Comparison of ENCODE assay signal across 10 mouse cellular contexts in the genomic region with DNA sequence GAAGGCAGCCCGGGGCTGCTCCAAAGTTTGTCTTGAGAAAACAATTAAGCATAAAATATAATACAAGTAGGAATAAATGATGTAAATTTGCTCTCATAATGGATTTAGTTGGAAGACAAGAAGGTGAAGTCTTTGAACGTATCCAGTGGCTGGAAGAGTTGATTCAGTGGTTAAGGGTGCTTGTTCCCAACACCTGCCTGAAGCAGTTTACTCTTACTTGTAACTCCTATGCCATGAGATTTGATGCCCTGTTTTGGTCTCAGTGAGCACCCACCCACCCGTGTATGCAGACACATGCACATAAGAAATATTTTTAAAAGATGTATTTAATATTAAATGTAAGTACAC. TPM values are rescaled to one million over a fixed set of nuclear protein-coding genes. Genes with fewer than 3 reads are reported as not detected.
A peak's percentile ranks its signal among the peaks of the same experiment; 100 is the strongest.
DNase-seq lines count a peak whose midpoint lies in the region; ATAC-seq and TF ChIP-seq lines count a peak whose summit lies in the region.
"Had no signal": no experiment of that assay in that cellular context is flagged by ENCODE, and none has a peak within 500 bp of the region (broad histone marks: within the 10 kb centered on the region; RNA-seq: fewer than 3 reads in every experiment).

No protein-coding gene starts in this region.

- peak overlapping the region; percentile 47; the same call in 1 of the 2 replicates for H3K27ac ChIP-seq in kidney, adult 2 months (ENCODE audit: insufficient read depth, low read depth, low read length)
- H3K27ac ChIP-seq in bone marrow macrophage, adult 2 months (ENCODE audit: insufficient read depth, low read depth, low read length): peak overlapping the region; percentile 12; the same call in 1 of the 2 replicates
- H3K27ac ChIP-seq in forebrain, embryonic 14.5 days (ENCODE audit: low read depth, low read length): 0 out of 2 replicates have a peak overlapping the region, but pooled peaks have one; percentile 52
- no peak overlapping the region for H3K27ac ChIP-seq in left cerebral cortex, adult 2 months

- H3K4me1 ChIP-seq in kidney, adult 2 months (ENCODE audit: control insufficient read depth, insufficient read depth, low read length): peaks cover 4% of the 10 kb centered on the region; the same call in 1 of the 2 replicates
- H3K4me1 ChIP-seq in bone marrow macrophage, adult 2 months (ENCODE audit: control insufficient read depth, insufficient read depth, low read length): 0 out of 2 replicates have a peak, but pooled peaks cover 3% of the 10 kb centered on the region
- no peaks in the 10 kb centered on the region for H3K4me1 ChIP-seq in forebrain, embryonic 14.5 days (ENCODE audit: control insufficient read depth, insufficient read depth, low read length)

- intact Hi-C loops in left cerebral cortex, adult 2 months (cut with DNase I): no loop called here

- H3K36me3 ChIP-seq in kidney, adult 2 months (ENCODE audit: control insufficient read depth, insufficient read depth, low read length): no peaks in the 10 kb centered on the region
- H3K36me3 ChIP-seq in forebrain, embryonic 14.5 days (ENCODE audit: control insufficient read depth, insufficient read depth, low read length): no peaks in the 10 kb centered on the region

- no peak for TF ChIP-seq POLR2A in kidney, adult 2 months (IDR thresholded peaks at IDR 0.05; ENCODE audit: low read depth, low read length)
- TF ChIP-seq POLR2A in bone marrow macrophage, adult 2 months (IDR thresholded peaks at IDR 0.05; ENCODE audit: borderline replicate concordance, low read depth, low read length): no peak

- WGBS in kidney, adult 2 months: 9% methylated on average over 3 of the region's 3 CpGs
- WGBS in forebrain, embryonic 14.5 days: 11% methylated on average over 3 of the region's 3 CpGs

- no peak overlapping the region for H3K4me3 ChIP-seq in kidney, adult 2 months (ENCODE audit: insufficient read depth, low read depth, low read length)
- no peak overlapping the region for H3K4me3 ChIP-seq in bone marrow macrophage, adult 2 months (ENCODE audit: insufficient read depth, low read length)
- no peak overlapping the region for H3K4me3 ChIP-seq in forebrain, embryonic 14.5 days (ENCODE audit: low read depth, low read length)
- no peak overlapping the region for H3K4me3 ChIP-seq in left cerebral cortex, adult 2 months

- ATAC-seq in forebrain, embryonic 14.5 days: no peak
- ATAC-seq in megakaryocyte, adult 5-6 weeks (ENCODE audit: poor library complexity, severe bottlenecking): peak; percentile 14; the same call in 1 of the 2 replicates
- no peak for ATAC-seq in activated CD4-positive, CD25-positive, alpha-beta regulatory T cell, adult 4 months

- DNase-seq in kidney, adult 2 months: no peak
- DNase-seq in kidney, adult 9 months: no peak
- DNase-seq in forebrain, embryonic 14.5 days (ENCODE audit: low spot score): no peak
- DNase-seq in embryo, embryonic 10.5 days (ENCODE audit: low spot score): no peak
- no peak for DNase-seq in left cerebral cortex, adult 2 months (ENCODE audit: extremely low spot score in 1 of 2, low spot score in 2 of 2)
- DNase-seq: spleen, adult 18-20 months had no signal

- no peaks in the 10 kb centered on the region for H3K9me3 ChIP-seq in forebrain, embryonic 14.5 days (replicated peaks; ENCODE audit: control insufficient read depth, low read length)

- H3K4me2 ChIP-seq in forebrain, embryonic 14.5 days (ENCODE audit: low read length): 0 out of 2 replicates have a peak overlapping the region, but pooled peaks have one; percentile 20

- TF ChIP-seq CTCF in kidney, adult 2 months (conservative IDR thresholded peaks at IDR 0.05; ENCODE audit: insufficient read depth, insufficient read length, low read depth, low read length): no peak
- no peak for TF ChIP-seq CTCF in bone marrow macrophage, adult 2 months (IDR thresholded peaks at IDR 0.05; ENCODE audit: low read depth, low read length)
- no peak for TF ChIP-seq CTCF in left cerebral cortex, adult 2 months (IDR thresholded peaks at IDR 0.05)

- H3K9ac ChIP-seq in forebrain, embryonic 14.5 days (ENCODE audit: low read length): no peak overlapping the region

- no peaks in the 10 kb centered on the region for H3K27me3 ChIP-seq in kidney, adult 2 months (replicated peaks; ENCODE audit: control insufficient read depth, insufficient read depth, low read length)
- H3K27me3 ChIP-seq in forebrain, embryonic 14.5 days (replicated peaks; ENCODE audit: control insufficient read depth, insufficient read depth, low read length): no peaks in the 10 kb centered on the region
- H3K27me3 ChIP-seq: Patski had no signal

RNA-seq across cellular contexts. Expression of gene Tex14, which starts 44.3 kb away (rescaled TPM):
- 0.08 and 0.34 TPM in 2 replicates for polyA plus RNA-seq in kidney, adult 2 months (2012; rRNA removed)
- not detected in 2 replicates for polyA plus RNA-seq in bone marrow macrophage, adult 2 months (2012; ENCODE audit: insufficient read depth, insufficient read length, missing spikeins)
- polyA plus RNA-seq in forebrain, embryonic 14.5 days (2014; fragmentation: Nextera tagmentation; extraction: Ambion mirVana): 0.21 and 0.24 TPM in 2 replicates
- 0.13 and 0.43 TPM in 2 replicates for total RNA-seq in megakaryocyte, adult 5-6 weeks (2015)
- total RNA-seq in megakaryocyte, adult 5-6 weeks (2017): 0.15 and 1.1 TPM in 2 replicates
- total RNA-seq in left cerebral cortex, adult 2 months (2021): under 1 TPM; 0.09 to 0.16 TPM
- polyA plus RNA-seq in activated CD4-positive, CD25-positive, alpha-beta regulatory T cell, adult 4 months (2017; shearing (Covaris generic)): under 1 TPM; 0.22 to 0.58 TPM

RNA-seq across cellular contexts. Expression of gene Rad51c, which starts 44.4 kb away (rescaled TPM):
- 0.46 and 0.77 TPM in 2 replicates for polyA plus RNA-seq in kidney, adult 2 months (2012; rRNA removed)
- 3.4 and 3.7 TPM in 2 replicates for polyA plus RNA-seq in bone marrow macrophage, adult 2 months (2012; ENCODE audit: insufficient read depth, insufficient read length, missing spikeins)
- 4.5 and 8.1 TPM in 2 replicates for polyA plus RNA-seq in forebrain, embryonic 14.5 days (2014; fragmentation: Nextera tagmentation; extraction: Ambion mirVana)
- total RNA-seq in megakaryocyte, adult 5-6 weeks (2015): 4.6 and 4.8 TPM in 2 replicates
- 5.2 and 5.7 TPM in 2 replicates for total RNA-seq in megakaryocyte, adult 5-6 weeks (2017)
- 1 to 10 TPM; 3.1 to 4.4 TPM for total RNA-seq in left cerebral cortex, adult 2 months (2021)
- 1 to 10 TPM; 1.2 to 1.6 TPM for polyA plus RNA-seq in activated CD4-positive, CD25-positive, alpha-beta regulatory T cell, adult 4 months (2017; shearing (Covaris generic))
